Mouse (Mus musculus) embryonic facial prominence, embryonic 11.5 days (tissue): ENCODE data around the gene Tdo2. TPM values are rescaled to one million over a fixed set of nuclear protein-coding genes. Genes with fewer than 3 reads are reported as not detected.

ENCODE experiments used
- ATAC-seq: fragments of 200-750 bp; cut with Nextera tagmentation; replicated peaks from 2 replicates; pipeline ENCODE4 v1.8.0; 2017; ENCODE audit warnings: low read depth; ENCODE audit not compliant: insufficient number of reproducible peaks, low FRiP score, low TSS enrichment
- DNase-seq: peaks from one replicate; pipeline ENCODE4 v3.0.0-alpha.2; 2015; ENCODE audit warnings: low spot score
- H3K27ac ChIP-seq: fragments of 300-500 bp; sonication (generic); replicated peaks from 2 replicates; pipeline ENCODE4 v1.5.1; 2014; ENCODE audit warnings: mild to moderate bottlenecking, low read depth, low read length, control low read depth
- H3K27me3 ChIP-seq: fragments of 300-500 bp; sonication (generic); 2 replicates; pipeline ENCODE4 v1.6.1; 2014; ENCODE audit warnings: mild to moderate bottlenecking, low read length, moderate library complexity, mixed read lengths; ENCODE audit not compliant: control insufficient read depth, insufficient read depth
- H3K36me3 ChIP-seq: fragments of 300-500 bp; sonication (generic); replicated peaks from 2 replicates; pipeline ENCODE4 v1.6.1; 2014; ENCODE audit warnings: low read depth, mild to moderate bottlenecking, low read length, moderate library complexity, mixed read lengths; ENCODE audit not compliant: control insufficient read depth, insufficient read depth
- H3K4me1 ChIP-seq: fragments of 300-500 bp; sonication (generic); 2 replicates; pipeline ENCODE4 v1.6.1; 2014; ENCODE audit warnings: low read length, mixed read lengths; ENCODE audit not compliant: control insufficient read depth, insufficient read depth
- H3K4me2 ChIP-seq: fragments of 300-500 bp; sonication (generic); 2 replicates; pipeline ENCODE4 v1.6.1; 2014; ENCODE audit warnings: low read depth, mild to moderate bottlenecking, control low read depth, low read length, moderate library complexity
- H3K4me3 ChIP-seq: fragments of 300-500 bp; sonication (generic); 2 replicates; pipeline ENCODE4 v1.5.1; 2014; ENCODE audit warnings: low read depth, low read length, control low read depth
- H3K9ac ChIP-seq: fragments of 300-500 bp; sonication (generic); replicated peaks from 2 replicates; pipeline ENCODE4 v1.6.1; 2014; ENCODE audit warnings: mild to moderate bottlenecking, control low read depth, low read length
- H3K9me3 ChIP-seq: fragments of 300-500 bp; sonication (generic); replicated peaks from 2 replicates; pipeline ENCODE4 v1.6.1; 2016; ENCODE audit warnings: mild to moderate bottlenecking, low read length, inconsistent platforms, mixed read lengths; ENCODE audit not compliant: control insufficient read depth
- WGBS: fragments of 180-500 bp; shearing (Covaris S2); extraction: QIAGEN DNeasy Blood & Tissue Kit; methylation state at CpG from one replicate; pipeline ENCODE4 v1.1.7; 2014; 5-methylcytosine and 5-hydroxymethylcytosine counted together
- polyA plus RNA-seq: library from polyadenylated mRNA; unstranded; fragments of >200 nt; fragmentation: Nextera tagmentation; extraction: Ambion mirVana; gene quantifications from 2 replicates; pipeline ENCODE4 v1.2.1, GENCODE M21; 2014

The Tdo2 gene
- polyA plus RNA-seq, 1 experiment from 2014 or later, result 0.15 TPM

DNA sequence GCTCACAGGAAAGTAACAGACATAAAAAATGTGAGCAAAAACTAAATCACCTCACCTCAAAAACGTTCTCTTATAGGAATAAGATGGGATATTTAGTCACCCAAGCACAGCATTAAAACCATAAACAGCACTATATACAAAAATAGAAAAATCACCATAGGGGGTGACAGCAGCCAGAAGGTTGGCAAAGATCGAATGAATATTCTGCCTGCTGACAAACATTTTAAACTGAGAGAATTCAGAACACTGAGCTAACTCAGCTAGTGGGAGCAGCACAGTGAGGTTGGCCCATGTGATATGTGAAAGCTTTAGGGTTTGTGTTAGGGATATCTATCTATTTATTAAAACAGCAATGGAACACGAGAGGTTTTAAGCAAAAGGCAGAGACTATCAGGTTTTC is 11.4 kb downstream of the Tdo2 start:
- H3K9ac ChIP-seq, result no peak overlapping the region
- WGBS, result 65% methylated on average over 3 of the region's 3 CpGs
- DNase-seq (no peak), ATAC-seq (no peak)
- H3K4me1 ChIP-seq, result no peaks in the 10 kb centered on the region
- no peak overlapping the region for H3K27ac ChIP-seq
- no peaks in the 10 kb centered on the region for H3K36me3 ChIP-seq
- H3K9me3 ChIP-seq, result no peaks in the 10 kb centered on the region
- H3K4me2 ChIP-seq, result no peak overlapping the region
- no peak overlapping the region for H3K4me3 ChIP-seq
- H3K27me3 ChIP-seq, result no peaks in the 10 kb centered on the region

DNA sequence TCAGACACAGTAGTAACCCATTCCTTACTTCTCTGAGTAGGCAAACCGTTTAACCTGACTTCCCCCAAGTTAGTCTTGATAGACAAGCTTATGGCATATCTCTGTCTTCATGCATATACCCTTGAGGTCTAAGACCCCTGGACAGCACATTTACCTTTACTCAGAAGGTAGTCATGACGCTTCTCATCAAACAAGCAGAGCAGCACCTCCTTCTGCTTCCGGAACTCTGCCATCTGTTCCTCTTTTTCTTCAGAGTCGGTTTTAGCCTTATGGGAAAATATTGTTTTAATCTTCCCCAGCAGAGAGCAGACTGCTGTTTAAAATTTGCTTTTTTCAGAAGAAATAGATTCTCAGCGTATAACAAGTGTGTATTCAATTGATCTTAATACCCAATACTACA is 12.2 kb downstream of the Tdo2 start:
- 69% methylated on average over 5 of the region's 5 CpGs for WGBS
- Histone ChIP-seq H3K4me1 (no peaks in the 10 kb centered on the region), H3K4me3 (no peak overlapping the region), H3K36me3 (no peaks in the 10 kb centered on the region), H3K27ac (no peak overlapping the region), H3K9me3 (no peaks in the 10 kb centered on the region), H3K9ac (no peak overlapping the region), H3K27me3 (no peaks in the 10 kb centered on the region), H3K4me2 (no peak overlapping the region)
- ATAC-seq, result no peak
- no peak for DNase-seq

DNA sequence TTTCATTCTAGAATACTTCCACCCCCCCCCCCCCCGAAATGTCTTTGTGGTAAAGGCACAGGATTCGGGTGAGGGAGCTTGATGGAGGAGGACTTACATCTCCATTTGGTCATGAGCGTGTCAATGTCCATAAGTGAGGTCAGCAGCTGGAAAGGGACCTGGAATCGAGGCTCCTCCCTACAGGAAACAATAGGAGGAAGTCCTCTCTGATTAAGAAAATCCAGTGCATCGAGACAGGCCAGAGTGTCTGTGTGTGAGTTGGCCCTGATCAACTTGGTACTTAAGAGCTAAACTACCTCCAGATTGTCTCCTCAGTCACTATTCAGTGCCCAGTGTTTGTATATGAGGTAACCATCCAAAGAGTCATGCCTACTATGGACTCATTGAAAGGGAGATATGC is 14.7 kb downstream of the Tdo2 start:
- WGBS, result 89% methylated on average over 5 of the region's 5 CpGs
- no peak for DNase-seq
- Histone ChIP-seq H3K4me1 (no peaks in the 10 kb centered on the region), H3K36me3 (no peaks in the 10 kb centered on the region), H3K27me3 (no peaks in the 10 kb centered on the region), H3K9me3 (no peaks in the 10 kb centered on the region), H3K4me2 (no peak overlapping the region), H3K9ac (no peak overlapping the region), H3K4me3 (no peak overlapping the region), H3K27ac (no peak overlapping the region)
- no peak for ATAC-seq

DNA sequence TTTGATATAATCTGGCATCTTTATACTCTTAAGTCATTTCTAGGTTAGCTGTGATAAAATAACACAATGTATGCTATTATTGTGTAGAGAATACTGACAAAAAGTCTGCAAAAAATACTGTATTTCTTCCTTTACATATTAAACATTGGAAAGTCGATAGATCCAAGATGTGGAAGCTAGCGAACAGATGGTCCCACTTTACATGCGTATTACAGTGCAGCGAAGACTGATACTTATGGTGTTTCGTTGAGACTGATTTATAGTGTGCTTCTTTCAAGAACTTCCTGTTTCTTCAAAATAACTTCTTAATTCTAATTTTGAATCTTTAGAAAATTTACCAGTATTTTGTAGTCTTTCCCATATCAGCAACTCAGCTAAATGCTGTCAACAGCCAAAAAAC is 18.5 kb downstream of the Tdo2 start:
- Histone ChIP-seq H3K9ac (no peak overlapping the region), H3K4me2 (no peak overlapping the region), H3K27me3 (no peaks in the 10 kb centered on the region), H3K4me3 (no peak overlapping the region), H3K9me3 (no peaks in the 10 kb centered on the region), H3K36me3 (no peaks in the 10 kb centered on the region), H3K27ac (no peak overlapping the region), H3K4me1 (no peaks in the 10 kb centered on the region)
- DNase-seq (no peak), ATAC-seq (no peak)
- WGBS, result 86% methylated on average over 5 of the region's 5 CpGs

DNA sequence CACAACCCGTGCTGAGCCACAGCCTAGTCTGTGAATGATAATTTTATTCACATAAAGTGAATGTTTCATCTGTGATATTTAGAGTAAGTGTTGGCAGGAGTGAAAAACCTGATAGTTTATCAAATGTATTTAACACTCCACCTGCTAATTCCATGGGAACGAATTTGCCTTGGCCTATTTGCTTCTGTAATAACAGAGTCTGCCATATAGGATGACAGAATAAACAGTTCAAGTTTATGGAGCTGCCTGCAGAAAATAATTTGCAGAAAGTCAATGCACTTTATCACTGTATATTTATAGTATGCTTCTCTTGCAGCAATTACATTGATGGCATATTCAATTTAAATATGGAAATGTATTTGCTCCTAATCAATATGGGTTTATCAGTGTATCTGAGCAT is 24.2 kb downstream of the Tdo2 start:
- ATAC-seq, result no peak
- 78% methylated on average over 2 of the region's 2 CpGs for WGBS
- no peaks in the 10 kb centered on the region for H3K27me3 ChIP-seq

DNA sequence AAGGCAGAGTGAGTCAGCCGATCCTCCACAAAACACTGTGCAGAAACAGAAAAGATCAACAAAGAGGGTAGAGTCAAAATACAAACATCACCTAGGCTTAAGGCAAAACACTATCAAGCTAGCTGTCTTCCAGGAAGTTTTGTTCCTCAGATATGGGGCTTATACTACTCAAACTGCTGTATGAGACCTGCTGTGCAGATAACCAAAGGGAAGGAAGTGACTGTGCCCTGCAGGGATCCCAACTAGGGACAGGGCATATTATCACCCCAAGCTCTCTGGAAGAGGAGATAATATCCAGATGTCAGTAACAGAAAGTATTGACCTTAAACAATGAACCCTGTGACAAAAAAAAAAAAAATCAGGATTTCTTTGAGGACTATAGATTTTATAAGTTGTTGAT is 27.0 kb downstream of the Tdo2 start:
- Histone ChIP-seq H3K4me3 (no peak overlapping the region), H3K9ac (no peak overlapping the region), H3K4me1 (no peaks in the 10 kb centered on the region), H3K27ac (no peak overlapping the region), H3K36me3 (no peaks in the 10 kb centered on the region), H3K27me3 (no peaks in the 10 kb centered on the region), H3K4me2 (no peak overlapping the region), H3K9me3 (no peaks in the 10 kb centered on the region)
- whole genome bisulfite sequencing, result 86% methylated on average over 1 of the region's 1 CpGs
- ATAC-seq (no peak), DNase-seq (no peak)

More for the DNA sequence above, 24.2 kb downstream of the Tdo2 start:
- Histone ChIP-seq H3K9ac (no peak overlapping the region), H3K4me2 (no peak overlapping the region), H3K4me3 (no peak overlapping the region), H3K36me3 (no peaks in the 10 kb centered on the region), H3K27ac (no peak overlapping the region), H3K4me1 (no peaks in the 10 kb centered on the region), H3K9me3 (no peaks in the 10 kb centered on the region)
- DNase-seq, result no peak

DNA sequence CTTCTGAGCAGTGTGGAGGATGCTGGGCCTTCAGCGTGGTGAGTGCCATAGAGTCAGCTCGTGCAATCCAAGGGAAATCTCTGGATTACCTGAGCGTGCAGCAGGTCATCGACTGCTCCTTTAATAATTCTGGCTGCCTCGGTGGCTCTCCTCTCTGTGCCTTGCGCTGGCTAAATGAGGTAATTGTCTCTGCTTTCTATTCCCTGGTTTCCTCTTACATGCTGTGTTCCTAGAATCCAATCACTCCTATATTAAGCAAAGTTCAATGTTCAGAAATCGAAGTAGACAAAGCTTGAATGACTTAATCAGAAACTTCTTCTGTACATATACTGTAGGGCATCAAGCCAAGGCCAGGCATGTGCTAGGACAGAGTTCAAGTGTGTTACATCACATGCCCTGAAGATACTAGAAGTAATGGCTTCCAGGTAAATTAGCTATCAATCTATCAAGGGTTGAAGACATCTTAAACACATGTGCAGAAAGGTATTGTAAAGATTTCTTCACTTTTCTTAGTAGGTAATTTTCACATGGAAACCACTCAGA is 31.1 kb downstream of the Tdo2 start:
- DNase-seq, result no peak
- H3K27me3 ChIP-seq, result no peaks in the 10 kb centered on the region
- H3K9me3 ChIP-seq, result no peaks in the 10 kb centered on the region
- 89% methylated on average over 7 of the region's 7 CpGs for WGBS
- H3K27ac ChIP-seq, result no peak overlapping the region
- no peak overlapping the region for H3K9ac ChIP-seq
- no peaks in the 10 kb centered on the region for H3K36me3 ChIP-seq
- H3K4me2 ChIP-seq, result no peak overlapping the region
- no peak for ATAC-seq
- no peak overlapping the region for H3K4me3 ChIP-seq
- H3K4me1 ChIP-seq, result no peaks in the 10 kb centered on the region

DNA sequence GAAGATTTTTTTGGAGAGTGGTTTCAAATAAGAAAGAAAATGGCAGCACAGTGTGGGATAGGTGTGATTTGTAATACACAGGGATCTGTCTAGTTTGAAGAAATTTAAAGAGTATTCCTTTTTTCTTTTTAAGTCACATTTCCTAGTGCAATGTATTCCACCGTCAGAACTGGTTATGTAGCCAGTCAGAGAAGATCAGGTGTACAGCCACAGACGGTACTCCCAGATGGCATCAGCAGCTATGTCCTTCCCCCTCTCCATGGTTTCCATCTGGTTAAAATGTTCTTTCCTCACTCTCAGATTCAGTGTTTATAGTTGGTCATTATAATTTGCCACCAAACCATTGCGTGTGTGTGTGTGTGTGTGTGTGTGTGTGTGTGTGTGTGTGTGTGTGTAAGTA is 32.9 kb downstream of the Tdo2 start:
- H3K9ac ChIP-seq, result no peak overlapping the region
- no peaks in the 10 kb centered on the region for H3K4me1 ChIP-seq
- no peaks in the 10 kb centered on the region for H3K36me3 ChIP-seq
- 84% methylated on average over 3 of the region's 3 CpGs for whole genome bisulfite sequencing
- no peak overlapping the region for H3K4me3 ChIP-seq
- H3K4me2 ChIP-seq, result no peak overlapping the region
- DNase-seq (no peak), ATAC-seq (no peak)
- no peak overlapping the region for H3K27ac ChIP-seq
- H3K27me3 ChIP-seq, result no peaks in the 10 kb centered on the region
- H3K9me3 ChIP-seq, result no peaks in the 10 kb centered on the region
